Mouse (Mus musculus): Measurements from ENCODE around the gene Klhdc3.

Gene Klhdc3

DNA sequence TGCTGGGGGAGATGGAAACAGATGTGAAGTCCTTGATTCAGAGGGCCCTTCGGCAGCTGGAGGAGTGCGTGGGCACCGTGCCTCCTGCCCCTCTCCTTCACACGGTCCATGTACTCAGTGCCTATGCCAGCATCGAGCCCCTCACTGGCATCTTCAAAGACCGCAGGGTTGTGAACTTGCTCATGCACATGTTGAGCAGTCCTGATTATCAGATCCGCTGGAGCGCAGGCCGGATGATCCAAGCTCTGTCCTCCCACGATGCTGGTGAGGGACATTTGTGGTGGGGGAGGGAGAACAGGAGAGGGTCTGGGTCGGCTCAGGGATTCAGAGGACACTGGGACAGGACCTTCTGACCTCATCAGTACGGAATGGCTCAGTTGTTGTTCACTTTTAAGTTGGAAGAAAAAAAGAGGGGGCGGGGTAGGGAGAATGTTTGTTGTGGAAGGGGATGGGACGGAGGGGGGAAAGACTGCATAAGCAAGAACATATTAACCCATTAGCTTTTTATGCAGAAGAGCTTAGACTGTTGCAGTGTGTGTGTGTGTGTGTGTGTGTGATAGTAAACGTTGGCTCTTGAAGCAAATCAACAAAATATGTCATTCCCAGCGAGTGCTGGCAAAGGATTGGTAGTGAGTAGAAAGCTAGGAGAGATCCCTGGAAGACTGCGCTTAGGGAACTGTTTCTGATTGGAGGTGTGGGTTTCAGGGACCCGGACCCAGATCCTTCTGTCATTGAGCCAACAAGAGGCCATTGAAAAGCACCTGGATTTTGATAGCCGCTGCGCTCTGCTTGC, 28.8 kb downstream of the Klhdc3 start:
- no peak for DNase-seq

DNA sequence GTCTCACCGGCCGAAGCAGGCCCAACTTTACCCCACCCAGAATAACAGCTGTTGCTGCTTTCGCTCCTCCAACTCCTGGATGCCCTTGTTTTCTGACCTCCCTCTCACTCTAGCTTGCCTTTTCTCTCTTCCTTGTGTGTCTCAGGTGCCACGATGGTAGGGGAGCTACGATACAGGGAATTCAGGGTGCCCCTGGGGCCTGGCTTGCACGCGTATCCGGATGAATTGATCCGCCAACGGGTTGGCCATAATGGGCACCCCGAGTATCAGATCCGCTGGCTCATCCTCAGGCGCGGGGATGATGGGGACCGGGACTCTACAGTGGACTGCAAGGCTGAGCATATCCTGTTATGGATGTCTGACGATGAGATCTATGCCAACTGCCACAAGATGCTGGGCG, 29.4 kb downstream of the Klhdc3 start:
- DNase-seq = no peak

DNA sequence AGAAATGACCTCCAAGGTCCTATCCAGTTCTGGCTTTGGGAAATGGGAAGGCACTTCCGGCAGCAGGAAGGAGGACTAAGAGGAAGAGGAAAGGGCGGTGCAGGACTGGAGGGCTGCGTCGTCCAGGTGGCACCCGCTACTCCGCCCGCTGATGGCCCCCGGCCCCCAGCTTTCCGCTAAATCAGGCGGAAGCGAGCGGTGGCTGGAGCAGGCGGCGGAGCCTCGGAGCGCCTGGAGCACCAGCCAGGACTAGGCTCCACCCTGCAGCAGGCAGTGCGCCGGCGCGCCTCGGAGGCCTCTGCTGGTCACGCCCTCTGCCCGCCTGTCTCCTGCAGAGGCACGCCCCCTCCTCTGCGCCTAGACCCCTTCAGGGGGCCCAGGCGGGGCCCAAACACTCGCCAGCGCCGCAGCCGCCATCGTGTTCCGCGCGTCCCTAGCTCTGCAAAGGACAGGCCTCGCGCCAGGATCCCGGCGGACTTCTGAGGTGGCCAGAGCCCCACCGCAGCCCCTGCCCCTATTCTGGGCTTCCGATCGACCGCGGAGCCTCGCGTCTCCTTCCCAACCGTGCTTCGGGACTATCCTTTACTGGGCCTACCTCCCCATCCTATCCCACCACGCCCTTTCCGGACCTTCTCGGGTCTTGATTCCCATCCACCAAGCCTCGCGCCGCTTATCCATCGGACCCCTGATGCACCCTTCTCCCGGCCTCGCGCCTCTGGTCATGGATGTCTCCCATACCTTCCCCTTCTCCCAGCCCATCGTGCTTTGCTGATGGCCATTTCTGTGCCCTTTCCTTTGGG, 30.3 kb downstream of the Klhdc3 start, which contains the start of gene Cul7:
Gene Cul7 (plus strand): TSS at position 106 of the 800 bp plus-strand sequence.
- peak; percentile 97 for DNase-seq

DNA sequence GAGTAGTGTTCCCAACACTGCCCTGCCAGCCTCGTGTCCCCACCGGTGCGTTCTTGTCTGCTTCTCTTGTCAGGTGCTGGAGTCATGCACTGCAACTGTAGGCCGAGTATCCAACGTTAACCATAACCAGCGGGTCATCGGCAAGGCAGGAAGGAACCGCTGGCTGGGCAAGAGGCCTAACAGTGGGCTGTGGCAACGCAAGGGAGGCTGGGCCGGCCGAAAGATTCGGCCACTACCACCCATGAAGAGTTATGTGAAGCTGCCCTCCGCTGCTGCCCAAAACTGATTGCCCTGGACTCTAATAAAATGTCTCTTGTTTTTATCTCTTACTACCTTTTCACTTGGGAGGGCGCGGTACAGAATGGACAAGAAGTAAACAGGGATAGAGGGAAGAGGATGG, 30.9 kb downstream of the Klhdc3 start:
- DNase-seq = no peak

DNA sequence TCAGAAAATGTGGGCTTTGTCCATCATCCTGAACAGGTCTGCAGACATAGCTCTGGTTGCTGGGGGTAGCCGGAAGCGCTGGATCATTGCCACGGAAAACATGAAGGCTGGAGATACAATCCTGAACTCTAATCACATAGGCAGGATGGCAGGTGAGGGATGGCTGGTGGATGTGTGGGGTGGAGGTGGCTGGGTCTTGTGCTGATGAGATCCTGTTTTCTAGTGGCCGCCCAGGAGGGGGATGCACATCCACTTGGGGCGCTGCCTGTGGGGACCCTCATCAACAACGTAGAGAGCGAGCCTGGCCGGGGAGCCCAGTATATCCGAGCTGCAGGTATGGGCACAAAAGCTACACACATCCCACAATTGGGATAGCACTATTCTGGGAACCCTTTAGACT, 32.3 kb downstream of the Klhdc3 start:
- DNase-seq = no peak

DNA sequence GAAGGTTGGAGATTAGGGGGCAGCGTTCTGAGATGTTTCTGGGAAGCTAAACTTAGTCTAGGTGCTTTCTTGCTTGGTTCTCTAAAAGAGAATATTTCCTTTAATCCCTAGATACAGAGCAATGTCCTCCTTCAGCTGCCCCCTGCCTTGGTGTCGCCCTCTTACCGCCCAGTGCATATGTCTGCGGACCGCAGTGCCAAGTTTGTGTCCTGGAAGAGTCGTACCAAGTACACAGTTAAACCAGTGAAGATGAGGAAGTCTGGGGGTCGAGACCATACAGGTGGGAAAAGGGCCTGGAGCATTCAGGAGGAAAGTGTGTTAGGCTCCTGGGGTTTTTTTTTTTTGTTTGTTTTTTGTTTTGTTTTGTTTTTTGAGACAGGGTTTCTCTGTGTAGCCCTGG, 33.4 kb downstream of the Klhdc3 start:
- no peak for DNase-seq

DNA sequence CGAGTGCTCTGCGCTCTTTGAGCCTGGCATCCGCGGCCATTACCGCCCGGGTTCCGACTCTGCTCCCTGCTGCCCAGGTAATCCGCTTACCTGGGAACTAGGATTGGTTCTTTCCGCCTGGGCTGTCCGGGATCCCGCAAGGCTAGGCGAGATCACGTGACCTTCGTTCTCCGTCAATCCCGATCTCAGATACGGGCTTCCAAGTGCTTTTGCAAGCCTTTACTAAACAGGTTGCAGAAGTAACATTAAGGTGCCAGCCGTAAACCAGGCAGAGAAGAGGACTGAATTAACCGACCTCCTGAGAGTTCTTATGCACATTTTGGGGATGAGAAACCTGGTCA, 34.4 kb downstream of the Klhdc3 start:
- no peak for DNase-seq

DNA sequence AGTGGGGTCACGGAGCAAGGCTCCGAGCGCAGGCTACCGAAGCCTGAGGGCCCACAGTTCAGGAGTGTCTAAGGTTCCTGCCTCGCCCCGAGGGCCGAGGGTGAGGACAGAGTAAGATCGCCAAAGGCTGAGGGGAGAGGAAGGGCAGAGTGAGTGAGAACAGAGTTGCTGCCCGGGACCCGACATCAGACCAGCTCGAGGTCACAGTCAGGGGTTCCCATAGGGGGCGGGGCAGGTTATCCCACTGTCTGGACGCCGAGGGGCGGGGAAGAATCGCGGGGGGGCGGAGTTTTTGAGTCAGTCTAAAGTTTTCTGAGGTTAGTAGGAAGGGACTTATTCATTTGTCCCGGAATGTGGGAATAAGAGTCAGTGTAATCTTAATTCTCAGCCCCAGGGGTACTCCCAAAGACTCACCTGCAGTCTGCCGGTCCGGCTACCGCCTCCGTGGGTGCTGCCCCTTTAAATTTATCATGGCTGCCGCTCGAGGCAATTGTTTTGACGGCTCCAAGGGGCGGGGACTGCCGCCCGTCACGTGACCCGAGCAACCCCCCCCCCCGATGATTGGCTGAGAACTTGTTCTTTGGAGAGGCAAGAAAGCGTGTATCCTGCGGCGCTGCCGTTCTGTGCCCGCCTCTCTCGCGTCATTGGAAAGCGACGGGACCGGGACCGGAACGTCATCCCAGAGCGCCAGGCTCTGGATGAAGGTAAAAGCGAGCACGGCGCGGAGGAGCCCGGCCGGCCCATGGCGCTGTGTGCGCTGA, 35.0 kb downstream of the Klhdc3 start, which contains the start of the genes Klc4 and Mrpl2:
Gene Klc4 (minus strand): TSS at position 462 of the 761 bp plus-strand sequence.
Gene Mrpl2 (plus strand): TSS at position 669 of the 761 bp plus-strand sequence.
- peak; percentile 97 for DNase-seq

DNA sequence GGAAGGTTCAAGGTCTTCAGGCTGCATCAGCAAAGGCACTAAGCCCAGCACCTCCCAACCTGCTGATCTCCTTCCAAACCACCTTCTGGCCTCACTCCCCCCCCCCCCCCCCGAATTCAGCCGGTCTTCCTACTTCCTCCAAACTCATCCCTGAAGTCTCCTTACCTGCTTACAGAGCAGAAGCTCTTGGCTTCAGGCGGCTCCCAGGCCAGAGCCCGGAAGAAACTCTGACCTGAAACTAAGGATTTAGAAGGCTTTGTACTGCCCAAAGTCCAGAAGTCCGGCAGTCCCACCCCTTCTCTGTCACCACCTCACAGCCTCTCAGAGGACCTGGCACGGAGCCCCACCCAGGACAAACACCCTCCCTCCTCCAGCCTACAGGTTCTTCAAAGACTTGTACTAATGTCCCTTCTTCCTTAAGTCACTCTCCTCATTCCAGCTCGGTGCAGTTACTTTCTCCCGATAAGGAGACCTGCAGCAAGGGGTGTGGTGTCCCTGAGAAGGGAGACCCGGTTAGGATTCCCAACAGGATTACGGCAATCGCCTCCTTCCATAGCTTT, 35.7 kb downstream of the Klhdc3 start:
- peak; percentile 7 for DNase-seq

DNA sequence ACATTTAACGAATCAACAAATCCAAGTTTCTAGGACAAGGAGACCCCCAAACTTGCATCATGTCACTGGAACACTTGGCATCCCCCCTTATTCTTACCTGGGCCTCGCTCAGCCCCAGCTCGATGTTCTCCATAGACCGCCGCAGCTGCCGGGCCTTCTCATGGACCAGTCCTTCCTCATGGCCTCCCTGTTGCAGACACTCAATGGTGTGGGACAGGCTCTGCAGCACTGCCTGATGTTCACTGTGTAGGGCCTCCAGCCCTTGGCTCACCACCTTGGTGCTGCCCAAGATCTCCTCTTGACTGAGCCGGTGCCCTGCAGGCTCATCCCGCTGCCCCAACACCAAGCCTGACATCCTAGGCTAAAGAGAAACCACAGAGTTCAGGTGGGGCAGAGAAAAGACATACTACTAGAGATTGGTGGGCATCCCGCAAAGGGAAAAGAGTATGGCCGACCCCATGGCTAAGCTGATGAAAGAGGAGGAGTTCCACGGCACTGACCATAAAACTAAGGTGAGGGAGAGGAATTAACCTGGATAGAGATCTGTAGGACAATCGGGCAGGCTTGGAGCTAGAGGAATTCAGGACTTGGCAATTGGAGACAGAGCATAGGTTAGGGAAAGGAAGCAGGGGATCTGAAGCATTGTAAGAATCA, 36.4 kb downstream of the Klhdc3 start:
- no peak for DNase-seq

DNA sequence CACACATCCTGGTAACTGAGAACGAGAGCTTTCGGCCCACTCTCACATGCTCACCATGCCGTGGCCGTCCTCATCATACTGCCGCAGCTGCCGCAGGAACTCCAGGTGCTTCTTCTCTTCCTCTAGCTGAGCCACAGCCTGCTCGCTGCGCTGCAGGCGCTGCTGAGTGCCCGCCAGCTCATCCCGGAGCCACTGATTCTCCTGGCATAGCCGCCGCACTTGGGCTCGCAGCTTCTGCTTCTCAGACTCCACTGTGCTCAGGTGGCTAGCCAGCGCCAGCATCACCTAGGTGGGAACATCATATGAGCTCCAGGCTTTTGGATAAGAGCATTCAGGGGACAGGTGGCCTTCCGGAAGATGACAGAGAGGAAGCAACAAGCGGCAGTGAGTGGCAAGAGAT, 38.7 kb downstream of the Klhdc3 start:
- no peak for DNase-seq

DNA sequence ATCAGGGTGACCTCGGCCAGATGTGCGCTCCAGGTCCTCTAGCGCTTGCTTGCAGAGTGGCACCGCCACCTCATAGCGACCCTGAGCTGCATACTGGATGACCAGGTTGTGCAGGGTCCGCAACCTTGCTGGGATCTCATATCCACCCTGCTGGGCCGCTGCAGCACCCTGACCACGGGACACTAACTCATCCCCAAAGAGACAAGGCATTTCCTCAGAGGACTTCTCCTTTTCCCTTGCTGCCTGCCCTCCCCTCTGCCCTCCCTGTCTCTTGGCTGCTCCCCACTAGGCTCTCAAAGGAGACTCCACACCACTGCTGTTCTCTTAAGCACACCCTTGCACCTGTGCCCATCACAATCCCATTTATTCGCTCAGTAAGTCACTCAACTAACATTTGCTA, 40.8 kb downstream of the Klhdc3 start:
- no peak for DNase-seq

DNA sequence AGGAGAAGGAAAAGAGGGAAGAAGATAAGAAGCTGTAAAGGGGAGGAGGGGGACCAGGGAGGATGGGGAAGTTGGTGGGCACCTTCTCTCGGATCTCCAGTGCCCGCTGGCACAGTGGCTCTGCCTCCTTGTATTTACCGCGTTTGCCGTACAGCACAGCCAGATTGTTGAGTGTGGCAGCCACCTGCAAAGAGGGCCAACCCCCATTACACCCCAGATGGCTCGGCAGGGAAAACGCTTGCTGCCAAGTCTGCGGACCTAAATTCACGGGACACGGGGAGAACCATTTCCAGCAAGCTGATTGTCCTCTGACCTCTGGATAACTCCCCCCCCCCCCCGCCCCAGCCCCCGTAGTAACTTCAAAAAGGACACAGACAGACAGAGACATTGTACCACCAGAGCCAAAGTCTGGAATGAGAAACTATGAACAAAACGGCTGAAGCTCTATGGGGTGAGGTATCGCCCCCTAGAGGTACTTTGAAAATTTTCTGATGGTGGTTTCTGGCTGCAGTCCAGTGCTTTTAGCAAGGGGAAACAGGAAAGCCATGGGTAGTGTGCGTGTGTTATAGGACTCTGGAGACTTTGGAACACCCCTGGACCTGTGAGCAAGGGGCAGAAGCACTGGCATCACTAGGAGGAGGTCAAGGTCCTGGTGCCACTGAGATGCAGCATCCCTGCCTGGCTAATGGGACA, 43.7 kb downstream of the Klhdc3 start:
- DNase-seq = peak; percentile 78

DNA sequence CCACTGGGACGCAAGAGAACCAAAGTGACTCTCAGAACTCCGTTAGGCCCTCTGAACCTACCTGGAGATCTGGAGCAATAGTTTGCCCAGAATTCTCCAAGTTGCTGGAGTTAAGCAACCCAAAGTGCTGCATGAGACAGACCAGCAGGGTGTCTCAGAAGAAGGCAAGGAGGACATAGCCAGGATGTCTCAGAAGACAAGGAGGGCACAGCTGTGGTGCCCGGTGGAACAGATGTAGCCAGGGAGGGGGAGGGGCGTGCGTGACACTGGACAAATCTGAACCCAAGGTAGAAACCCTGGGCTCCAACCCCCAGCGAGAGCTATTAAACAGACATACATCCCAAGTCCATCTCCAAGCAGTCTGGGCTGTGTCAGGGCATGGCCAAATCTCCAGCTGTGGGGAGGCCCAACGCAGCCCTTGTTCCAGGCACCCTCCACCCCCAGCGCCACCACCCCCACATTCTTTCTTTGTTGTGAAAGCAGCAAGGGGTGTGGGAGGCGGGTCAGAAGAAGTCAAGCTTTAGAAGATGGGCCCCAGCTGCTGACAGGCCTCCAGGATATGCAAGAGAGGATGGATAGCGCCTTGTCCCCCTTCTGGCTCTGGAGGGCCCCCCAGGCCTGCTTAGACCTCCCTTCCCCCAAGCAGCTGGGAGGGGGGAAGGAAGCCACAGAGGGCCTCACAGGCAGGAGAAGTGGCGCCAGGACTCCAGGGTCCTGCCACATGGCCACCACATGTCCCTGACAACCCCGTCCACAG, 50.9 kb downstream of the Klhdc3 start:
- peak; percentile 80 for DNase-seq

DNA sequence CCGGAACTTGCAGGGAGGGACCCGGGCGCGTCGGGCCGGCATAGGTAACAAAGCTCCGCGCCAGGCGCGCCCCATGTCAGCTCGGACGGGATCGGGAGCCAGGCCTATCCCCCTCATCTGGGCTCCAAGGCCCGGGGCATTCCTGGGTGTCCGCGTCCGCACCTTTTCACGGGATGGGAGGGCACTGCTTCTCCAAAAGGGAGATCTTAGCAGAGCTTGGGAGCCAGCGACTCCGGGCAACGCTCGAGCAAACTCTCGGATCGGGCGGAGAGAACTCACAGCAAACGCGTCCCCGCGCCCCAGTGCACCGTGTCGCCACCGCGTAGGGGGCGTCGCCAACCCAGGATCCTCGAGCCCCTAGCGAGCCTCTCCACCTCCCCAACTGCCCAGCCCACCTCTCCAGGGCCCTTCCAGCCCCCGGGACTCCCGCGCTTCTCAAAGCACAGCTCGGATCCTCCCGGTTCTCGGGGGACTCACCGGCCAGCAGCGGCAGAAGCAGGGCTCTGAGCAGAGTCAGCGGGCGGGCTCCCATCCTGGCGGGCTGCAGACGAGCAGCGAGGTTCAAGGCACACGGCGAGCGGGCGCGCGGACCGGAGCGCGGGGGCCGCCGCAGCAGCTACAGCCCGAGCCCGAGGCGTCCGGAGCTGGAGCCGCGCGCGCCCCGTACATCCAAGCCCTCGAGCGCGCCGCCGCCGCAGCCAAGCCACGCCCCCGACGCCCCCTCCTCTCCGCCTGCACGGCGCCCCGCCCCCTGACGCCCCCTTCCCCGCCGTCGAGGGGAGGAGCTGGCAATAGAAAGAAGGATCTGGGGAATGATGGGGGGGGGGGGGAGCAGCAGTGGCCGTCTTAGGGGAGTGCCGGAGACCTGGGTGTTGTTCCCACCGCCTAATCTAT, 51.7 kb downstream of the Klhdc3 start, which contains the start of gene Ptk7:
Gene Ptk7 (minus strand): TSS at position 714 of the 894 bp plus-strand sequence.
- peak; percentile 95 for DNase-seq

DNA sequence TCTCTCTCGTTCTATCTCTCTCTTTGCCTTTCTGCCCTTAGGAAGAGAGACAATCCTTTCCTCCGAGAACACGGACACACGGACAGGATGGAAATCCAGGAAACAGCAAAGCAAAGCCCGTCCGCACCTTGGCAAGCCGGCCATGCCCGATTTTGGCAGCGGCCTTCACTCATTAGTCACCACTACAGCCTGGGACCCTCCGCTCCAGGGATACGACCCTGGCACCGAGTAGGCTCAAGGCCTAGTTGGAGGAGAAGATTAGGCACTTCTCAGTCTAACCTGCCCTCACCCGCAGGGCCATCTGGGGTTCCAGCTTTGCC, 52.3 kb downstream of the Klhdc3 start:
- DNase-seq = peak; percentile 59

DNA sequence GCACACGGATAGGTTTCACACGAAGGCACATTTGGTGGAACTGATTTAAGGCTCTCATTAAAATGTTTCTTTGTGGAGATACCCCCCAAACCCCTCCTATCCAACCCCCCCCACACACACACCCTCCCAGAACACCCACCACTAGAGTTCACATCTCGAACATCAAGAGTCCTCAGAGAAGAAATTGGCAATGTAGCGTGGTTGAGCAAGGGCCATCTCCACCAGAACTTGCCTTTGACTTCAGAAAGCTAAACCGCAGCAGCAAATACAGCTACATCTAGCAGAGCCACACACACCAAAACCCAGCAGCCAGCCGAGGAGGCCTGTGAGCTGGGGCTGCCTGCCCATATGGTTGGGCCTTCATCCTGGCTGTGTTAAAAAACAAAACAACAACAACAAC, 53.3 kb downstream of the Klhdc3 start:
- DNase-seq = no peak

DNA sequence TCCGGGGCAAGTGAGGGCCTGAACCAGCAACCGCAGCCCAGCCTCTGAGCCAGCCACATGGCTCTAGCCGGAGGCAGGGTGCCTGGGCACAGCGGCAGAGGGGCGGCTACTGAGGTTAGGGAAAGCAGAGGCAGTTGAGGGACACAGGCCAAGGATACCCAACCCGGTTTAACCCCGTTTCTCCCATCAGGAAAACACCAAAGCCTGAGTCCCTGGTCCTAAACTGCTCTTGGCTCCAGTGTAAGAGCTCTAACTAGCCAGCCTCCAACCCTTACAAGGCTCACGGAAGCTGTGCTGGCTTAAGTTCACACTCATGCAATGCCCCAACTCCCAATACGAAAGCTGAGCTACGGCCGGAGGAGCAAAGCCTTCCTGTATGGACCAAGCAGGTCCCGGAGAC, 56.1 kb downstream of the Klhdc3 start:
- no peak for DNase-seq

Data from embryo, embryonic 11 days (tissue).